Mouse (Mus musculus): ENCODE measurements around the gene Tspan4.

The Tspan4 gene

DNA sequence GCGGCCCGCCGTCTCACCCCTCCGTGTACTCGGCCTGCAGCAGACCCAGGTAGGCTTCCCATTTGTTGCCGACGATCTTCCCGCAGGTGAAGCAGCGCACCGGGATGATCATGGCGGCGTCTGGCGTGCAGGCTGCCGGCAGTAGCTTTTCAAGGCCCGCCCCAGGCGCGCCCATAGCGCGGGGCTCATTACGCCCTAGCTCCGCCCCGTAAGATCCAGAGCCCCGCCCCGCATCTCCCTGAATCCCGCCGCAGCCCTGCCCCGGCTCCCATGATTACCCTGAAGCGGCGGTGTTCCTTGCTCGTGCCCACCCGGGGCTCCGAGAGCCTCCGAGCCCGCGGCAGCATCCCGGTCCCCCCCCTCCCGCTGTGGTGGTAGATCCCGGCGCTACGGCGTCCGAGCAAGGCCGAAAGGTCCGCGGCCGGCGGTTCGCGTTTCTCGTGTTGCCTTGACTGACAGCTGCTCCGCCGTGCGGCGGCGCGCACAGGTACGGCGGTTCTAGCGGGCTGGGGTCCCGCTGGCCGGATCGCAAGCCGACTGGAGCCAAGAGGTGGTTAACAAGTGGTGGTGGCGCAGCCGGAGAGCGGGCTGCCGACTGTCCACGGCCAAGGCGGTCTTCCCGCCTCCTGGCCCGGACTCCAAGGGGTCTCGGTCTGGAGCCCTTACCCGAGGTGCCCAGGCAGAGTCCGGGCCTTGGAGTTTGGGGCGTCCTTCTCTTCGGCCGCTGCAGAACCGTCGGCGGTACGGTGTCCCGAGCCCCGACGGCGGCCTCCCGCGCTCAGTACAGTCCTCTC is at the start of gene Tspan4, which contains the start of gene Polr2l:
Gene Tspan4 (plus strand): TSS at position 230 of the 794 bp plus-strand sequence.
Gene Polr2l (minus strand): TSS at position 122 of the 794 bp plus-strand sequence.
- DNase-seq (ENCODE audit: low spot score in 2 of 2): peak; percentile 78 to 82

DNA sequence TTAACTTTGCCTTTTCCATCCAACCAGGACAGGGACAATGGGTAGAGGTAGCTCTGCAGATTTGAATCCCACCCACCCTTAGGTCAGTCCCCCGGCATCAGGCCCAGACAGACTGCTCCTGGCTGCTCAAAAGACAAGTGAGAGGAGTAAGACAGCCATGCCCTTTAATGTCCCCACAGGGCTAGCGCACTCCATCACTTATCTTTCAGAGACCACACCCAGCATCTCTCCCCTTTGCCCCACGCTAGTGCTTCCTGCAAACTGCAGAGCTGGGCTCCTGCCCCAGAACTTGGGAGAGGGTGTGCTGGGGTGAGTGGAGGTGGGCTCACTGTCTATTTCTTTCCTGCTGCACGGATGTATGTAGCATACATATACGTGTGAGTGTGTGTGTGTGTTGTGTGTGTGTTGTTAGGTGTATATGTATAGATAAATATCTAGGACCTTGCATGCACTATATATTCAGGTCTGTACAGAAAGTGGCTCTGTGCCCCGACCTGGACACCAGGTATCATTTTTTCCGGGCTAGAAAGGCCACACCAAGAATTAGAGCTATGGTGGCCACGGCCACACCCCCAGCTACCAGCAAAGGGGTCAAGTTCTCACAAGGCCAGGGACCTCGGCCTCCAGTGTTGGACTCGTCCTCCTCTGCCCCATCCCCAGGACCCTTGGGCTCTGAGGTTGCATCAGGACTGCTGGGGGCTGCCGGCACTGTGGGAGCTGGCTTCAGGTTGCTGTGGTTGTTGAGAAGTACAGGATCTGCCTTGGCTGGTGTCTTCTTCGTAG is 47.9 kb upstream of the Tspan4 start:
- DNase-seq (ENCODE audit: low spot score in 2 of 2): no peak

DNA sequence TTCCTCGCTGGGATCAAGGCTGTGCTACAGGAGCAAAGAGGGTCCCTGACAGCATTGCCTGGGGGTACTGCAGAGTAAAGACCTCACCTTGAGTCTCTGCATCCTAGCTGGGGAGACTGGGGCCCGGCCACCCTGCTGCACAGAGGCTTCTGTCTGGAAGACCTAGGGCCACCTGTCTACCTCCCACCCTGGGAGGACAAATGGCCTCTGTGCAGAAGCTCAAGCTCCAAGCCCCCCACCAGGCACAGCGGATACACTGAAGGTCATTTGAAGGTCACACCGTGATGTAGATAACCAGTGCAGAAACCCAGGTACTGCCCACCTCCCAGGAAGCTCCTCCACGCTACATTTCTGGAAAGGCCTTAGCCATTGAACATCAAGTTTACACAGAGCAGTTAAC is 46.3 kb upstream of the Tspan4 start:
- DNase-seq (ENCODE audit: low spot score in 2 of 2): no peak

DNA sequence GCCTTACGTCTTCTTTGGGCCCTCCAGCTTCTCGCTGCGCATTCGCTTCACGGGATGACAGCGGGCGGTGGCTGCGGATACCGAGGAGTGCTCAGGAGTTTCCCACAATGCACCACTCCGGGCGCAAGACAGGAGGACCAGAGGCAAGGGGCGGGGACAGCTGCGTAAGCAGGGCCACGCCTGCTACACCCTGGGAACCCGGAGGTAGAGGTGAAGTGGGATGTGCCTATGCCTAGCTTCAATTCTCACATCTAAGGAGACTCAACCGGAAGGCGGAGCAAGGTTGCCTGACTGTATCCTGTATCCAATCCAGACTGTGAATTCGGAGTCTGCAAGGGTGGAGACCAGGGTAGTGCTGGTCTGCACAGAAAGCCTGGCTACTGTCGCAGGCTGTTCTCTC is 45.7 kb upstream of the Tspan4 start, which contains the start of gene Cend1:
Gene Cend1 (minus strand): TSS at position 182 of the 400 bp plus-strand sequence.
- no peak for DNase-seq (ENCODE audit: low spot score in 2 of 2)

DNA sequence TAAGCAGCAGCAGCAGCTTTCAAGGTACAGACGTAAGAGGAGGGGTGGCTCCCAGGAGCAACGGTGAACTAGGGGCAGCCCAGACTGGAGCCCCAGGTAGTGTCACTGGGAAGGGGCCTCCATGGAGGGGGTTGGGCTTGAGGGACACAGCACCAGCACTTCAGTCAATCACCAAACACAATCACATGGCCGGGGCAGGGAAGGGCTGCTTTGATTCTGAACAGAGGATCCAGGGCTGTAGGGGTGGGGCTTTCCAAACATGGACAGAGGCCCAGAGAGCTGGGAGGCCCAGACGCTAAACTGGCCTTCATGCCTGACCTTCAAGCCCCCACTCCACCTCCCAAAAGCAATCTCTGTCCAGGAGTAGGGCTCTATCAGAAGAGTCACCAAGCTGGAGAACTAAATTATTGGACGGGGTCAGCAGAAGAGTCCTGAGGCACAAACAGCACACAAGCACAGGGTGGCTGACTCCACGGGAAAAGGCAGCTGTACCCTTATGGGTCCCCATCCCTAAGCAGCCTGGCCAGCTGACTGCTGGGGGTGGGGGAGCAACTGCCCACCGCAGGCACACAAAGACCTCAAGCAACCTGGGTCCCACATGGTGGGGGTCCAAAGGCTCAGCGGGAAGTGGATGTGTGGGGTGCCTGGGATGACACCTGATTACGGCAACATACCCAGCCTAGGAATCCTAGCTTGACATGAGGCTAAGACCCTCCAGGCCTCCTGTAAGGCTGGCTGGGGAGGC is 45.0 kb upstream of the Tspan4 start:
- DNase-seq (ENCODE audit: low spot score in 2 of 2): no peak

DNA sequence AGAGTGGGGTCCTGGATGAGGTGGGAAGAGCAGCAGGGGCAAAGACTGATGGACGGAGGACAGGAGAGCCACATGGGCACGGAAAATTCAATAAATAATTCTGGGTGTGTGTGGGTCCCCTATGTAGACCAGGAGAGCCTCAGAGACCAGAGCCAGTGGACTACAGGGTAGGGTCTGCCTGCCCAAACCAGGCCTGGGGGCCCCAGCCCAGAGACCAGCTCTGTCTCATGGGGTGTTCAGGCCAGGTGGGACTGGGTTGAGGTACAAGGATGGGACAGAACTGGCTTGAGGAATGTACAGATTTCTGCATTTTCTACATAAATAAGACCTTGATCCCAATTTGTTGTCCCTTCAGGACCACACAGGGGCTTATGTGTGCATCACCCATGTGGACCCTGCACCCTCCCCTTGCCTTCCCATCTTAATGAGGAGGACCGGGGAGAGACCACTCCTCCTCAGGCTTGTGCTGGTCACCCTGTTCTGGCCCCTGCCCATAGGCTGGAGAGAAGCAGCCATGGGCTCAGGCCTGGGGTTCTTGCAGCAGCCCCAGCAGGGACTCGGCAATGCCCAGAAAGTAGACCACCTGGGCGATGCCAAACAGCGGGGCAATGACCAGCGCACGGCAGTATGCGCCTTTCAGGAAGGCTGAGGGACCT is 44.3 kb upstream of the Tspan4 start:
- no peak for DNase-seq (ENCODE audit: low spot score in 2 of 2)

DNA sequence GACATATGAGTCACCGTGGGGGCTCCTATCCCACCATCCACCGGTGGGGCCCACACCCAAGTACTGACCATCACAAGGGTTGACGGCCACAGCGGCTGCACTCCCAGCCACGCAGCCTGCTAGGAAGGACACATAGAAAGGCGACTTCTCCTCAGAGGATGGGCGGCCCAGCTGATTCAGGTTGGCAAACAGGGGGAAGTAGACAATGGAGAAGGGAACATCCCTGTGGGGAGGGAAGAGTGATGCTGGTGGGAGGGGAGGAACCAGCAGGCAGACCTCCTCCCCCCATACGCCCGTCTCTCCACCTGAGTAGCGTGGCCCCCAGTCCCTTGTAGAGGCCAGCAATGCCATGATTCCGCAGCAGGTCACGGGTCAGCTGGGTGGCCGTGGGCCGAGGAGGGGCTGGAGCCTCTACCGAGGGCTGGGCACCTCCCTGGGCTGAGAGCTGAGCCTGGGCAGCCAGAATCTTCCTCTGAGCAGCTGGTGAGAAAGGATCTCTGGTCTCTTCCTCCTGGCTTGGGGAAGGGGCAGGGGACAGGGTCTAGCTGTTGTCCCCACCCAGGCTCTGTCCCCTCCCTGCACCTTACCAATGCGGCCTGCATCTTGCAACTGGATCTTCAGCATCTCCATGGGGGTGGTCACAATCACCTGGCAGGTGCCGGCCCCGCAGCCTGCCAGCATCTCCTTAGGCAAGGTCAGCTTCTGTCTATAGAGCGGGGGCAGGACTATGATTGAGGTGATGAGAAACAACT is 43.4 kb upstream of the Tspan4 start:
- no peak for DNase-seq (ENCODE audit: low spot score in 2 of 2)

DNA sequence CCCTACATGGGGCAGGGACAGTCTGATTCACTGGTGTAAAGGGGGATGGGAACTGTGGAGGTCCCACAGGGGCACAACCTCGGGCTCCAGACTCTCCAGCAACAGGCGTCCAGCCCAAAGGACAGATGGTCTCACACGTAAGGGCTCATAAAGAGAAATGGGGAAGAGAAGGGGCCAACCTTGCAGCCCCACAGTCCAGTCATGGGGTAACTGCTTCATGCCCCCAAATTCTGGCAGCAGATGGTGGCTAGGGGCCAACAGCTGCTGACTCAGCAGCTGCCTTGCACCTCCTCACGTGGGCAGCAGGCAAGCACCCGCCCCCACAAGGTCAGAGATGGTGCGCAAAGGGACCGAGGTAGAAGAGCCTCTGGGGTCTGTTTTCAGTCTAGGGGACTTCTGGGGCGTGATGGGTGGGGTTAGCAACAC is 42.8 kb upstream of the Tspan4 start:
- no peak for DNase-seq (ENCODE audit: low spot score in 2 of 2)

DNA sequence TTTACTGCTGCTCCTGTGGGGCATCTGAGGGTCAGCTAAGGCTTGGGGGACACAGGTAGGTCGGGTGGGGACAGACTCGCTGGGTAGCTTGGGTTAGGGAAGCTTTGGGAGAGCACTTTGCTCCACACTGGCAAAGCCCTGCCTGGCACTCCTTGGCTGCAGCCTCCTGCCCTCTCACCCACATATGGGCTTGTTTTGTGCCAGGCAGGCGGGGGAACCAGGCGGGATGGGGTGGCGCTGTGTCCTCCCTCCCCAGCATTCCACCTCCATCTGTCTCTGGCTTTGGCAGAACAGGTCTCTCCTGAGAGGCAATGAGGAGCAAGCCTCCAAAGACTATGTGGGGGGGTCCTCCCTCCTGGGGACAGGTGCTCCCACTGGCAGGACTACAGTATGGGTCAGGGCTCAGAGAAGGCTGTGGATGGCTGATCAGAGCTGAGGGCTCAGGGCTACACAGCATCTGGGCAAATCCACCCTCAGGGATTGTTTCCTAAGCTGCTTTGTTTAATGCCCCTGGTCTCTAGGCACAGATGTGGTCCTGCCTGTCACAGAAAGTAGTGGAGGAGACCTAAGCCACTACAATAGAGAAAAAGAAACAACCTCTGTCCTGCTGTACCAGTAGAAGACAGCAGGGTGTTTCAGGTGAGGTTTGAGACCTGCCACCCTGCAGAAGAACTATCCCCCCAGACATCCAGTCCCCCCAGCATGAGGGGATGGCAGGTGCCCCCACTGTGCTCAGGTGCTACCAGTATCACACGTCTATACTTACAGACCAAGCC is 42.1 kb upstream of the Tspan4 start:
- no peak for DNase-seq (ENCODE audit: low spot score in 2 of 2)

DNA sequence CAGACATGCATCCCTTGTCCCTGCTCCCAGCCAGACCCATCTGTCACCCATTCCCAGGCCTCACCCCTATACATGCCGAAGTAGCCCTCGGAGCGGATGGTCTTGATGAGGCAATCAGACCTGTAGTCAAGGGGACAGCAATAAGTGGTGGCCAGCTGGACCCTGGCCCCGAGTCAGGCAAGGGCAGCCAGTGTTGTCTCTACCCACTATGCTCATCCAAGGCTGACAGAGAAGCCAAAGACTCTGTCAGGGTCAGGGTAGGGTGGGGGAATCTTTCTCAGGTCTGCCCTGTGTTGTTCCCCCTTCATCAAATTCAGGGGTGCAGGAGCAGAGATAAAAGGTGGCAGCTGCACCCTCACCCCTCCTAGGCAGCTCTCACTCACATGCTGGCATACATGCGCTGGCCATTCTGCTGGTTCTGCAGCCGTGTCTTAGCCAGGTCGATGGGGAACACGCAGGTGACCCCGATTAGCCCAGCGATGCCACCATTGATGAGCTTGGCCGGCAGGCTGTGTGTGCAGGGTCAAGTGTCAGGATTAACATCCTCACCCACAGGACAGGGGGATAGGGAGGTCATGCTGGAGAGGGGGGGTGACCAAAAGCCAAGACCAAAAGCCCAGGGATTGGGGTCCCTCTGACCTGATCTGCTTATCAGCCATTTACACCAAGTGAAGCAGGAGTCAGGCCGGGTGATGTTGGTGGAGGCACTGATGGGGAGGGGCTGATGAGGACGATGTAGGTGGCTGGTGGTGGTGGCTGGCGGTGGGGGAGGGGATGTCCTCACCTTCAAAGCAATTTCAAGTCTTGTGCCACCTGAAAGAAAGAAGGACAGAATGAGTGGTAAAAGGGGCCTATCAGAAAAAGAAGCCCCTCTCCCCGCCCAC is 41.3 kb upstream of the Tspan4 start:
- DNase-seq (ENCODE audit: low spot score in 2 of 2): no peak

DNA sequence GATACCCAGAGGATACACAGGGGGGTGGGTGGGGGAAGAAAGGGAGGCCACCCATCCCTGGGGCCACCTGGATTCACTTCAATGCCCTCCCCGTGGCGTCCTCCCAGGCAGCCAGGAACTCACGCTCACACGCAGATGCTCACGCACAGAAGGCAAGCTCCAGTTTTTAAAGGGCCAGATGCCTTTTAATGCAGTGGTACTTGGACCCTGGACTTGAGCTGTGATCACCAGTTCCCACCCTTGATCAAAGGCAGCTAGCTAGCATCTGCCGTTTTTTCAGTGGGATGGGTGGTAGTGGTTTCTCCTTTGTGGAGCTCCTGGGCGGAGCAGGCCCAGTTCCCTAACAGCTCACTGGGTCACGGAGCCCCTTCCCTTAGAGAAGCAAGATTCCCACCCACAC is 40.6 kb upstream of the Tspan4 start:
- no peak for DNase-seq (ENCODE audit: low spot score in 2 of 2)

DNA sequence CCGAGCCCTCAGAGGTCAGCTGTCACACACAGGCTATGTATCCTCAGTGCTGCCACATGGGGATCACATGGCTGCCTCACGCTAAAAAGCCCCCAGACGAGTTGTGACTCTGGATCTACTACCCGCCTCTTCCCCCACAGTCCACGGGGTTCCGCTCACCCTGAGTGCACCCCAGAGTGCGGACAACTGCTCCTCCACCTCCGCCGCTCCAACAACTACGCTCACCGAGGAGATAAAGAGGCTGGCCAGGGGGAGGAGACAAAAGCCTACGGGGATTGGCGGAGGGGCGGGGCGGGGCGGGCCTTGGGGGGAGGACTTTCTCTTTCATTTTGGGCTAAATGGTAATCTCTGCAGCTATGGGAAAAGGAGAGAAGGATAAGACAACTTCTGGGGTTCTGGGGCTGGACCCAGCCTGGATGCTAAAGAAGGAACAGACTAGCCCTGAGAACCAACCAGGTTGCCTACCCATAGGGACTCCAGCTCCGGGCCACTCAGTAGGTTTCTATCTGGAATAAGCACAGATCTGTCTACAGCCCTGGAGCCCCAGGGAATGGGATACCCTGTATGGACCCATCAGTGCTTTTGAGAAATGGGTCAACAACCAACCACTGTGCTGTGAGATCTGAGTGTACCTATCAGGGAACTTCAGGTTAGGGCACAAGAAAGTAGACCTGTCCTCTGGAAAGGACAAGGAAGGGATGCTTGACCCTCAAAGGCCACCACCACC is 39.7 kb upstream of the Tspan4 start:
- no peak for DNase-seq (ENCODE audit: low spot score in 2 of 2)

DNA sequence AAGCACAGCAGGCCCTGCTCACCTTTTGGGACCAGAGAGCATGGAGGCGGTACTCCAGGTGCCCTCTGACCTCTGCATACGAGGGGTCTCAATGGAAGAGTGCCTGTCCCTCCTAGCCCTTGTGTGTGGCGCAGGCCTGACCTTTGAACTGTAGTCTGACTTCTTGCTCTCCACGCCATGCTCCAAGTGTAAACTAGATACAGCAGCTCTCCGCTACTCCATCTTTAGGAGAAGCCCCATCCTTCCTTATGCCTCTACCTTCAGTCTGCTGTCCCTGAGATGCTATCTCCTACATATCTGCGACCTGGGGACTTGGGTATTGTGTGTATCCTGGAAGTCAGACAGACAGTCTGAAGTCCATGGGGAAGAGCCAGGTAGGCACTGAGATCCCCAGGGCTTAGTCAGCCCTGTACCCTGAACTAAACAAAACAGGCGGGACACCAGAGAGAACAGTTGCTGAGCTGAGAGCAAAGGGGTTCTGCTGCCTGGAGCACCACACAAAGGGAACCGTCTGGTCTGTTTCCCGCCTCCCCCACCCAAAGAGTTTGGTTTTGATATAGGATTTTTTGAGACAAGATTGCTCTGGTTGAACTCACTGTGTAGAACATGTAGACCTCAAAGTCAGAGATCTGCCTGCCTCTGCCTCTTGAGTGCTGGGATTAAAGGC is 39.1 kb upstream of the Tspan4 start:
- DNase-seq (ENCODE audit: low spot score in 2 of 2): no peak

DNA sequence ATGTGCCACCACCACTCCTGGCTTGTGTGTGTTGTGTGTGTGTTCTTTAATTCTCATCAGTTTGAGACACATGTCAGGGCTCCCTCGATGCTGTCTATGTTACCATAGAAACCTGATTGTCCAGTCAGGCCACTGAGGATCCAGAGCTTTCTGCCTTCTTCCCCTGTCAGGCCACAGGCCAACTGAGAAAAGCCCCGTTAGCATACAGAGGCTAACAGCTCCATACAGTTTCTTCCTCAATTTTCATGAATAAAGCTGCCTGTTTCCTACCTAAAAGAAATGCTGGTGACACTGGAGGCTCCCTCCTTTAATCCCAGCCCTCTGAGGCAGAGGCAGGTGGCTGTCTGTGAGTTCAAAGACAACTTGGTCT is 38.5 kb upstream of the Tspan4 start:
- no peak for DNase-seq (ENCODE audit: low spot score in 2 of 2)

DNA sequence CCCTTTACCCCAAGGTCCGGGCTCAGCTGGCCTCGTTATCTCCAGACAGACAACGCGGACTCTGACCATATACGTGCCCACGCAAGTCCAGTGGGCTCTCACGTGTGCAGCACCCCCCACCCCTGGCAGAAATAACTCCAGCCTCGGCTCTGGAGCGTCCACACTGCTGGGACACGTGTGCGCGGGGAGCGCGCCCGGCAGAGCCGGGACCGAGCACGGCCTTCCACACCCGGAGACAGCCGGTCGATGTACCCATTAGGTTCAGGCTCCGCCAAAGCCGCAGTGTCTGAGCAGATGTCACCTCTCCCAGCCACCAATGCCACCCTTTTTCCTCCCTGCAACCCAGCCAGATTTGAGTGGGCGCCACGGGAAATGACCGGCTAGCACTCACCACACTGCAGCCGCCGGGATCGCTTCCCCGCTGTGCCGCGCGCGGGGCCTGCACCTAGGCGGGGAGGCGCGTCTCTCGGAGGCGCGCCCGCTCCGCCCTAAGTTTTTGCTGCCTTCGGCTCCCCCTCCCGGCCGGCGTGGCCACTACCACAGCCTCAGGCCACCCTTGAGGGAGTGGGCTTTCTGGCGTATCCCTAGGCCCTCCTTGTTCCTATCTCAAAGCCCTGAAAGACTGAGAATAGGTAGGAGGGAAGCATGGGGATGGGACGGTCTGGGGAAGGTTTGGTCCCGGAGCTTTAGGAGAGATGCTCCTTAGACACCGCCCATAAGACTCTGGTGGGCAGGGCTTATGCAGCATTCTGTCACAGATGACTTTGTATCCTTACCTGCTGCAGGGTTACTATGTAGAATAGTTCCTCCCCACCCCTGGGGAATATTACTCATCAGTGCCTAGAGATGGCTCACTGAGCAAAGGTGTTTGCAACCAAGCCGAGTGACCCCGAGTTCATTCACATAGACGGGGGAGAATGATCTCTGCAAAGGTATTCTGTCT is 37.6 kb upstream of the Tspan4 start, which contains the start of gene Slc25a22:
Gene Slc25a22 (minus strand): TSS at position 715 of the 943 bp plus-strand sequence.
- DNase-seq (ENCODE audit: low spot score in 2 of 2): peak; percentile 79 to 86

DNA sequence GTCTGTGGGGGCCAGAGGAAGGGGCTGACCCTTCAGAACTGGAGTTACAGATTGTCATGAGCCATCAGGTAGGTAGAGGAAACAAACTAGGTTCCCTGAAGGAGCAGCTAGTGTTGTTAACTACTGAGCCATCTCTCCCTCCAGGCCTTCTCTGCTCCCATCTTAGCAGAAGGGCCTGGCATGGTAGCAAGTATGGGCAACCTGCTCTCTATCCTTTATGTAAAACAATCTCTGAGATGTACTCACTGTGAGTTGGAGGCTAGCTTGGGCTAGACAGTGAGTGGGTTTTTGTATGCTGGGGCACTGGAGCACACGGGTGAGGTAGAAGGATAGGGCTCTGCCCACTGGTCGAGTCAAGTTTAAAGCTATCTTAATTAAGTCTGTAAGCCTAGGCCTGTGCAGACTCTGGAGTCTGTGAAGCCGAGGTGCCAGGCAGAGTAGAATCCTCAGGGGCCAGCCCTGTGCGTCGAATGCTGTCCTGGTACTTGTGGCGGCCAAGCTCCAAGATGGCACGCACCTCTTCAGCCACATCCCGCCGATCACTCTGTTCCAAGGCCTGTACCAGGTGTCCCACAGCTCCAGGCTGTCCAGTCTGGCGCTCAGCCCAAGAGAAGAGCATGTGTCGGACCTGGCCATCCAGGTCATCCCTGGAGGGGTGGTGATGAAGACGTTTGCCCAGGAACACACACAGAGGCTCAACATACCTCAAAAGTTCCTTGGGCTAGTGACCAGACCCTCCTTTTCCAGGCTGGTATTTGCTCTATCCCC is 36.7 kb upstream of the Tspan4 start:
- no peak for DNase-seq (ENCODE audit: low spot score in 2 of 2)
